Mouse (Mus musculus) neutrophil, adult 83 days (primary cell): ENCODE data around the gene Gm3045. TPM values are rescaled to one million over a fixed set of nuclear protein-coding genes. Genes with fewer than 3 reads are reported as not detected.

Experiments used
- total RNA-seq, 2 experiments: library from RNA; stranded (reverse); gene quantifications; one replicate each; pipeline ENCODE4 v1.2.4; 2023

The Gm3045 gene
- total RNA-seq = not detected

GRCm38 (mm10) chr13:56426365-56426764 lies at the start of gene Gm3045:
Gene Gm3045 (plus strand): TSS chr13:56426594.

GRCm38 (mm10) chr13:56438211-56439075 lies 12.0 kb downstream of the Gm3045 start, which contains the start of gene Slc25a48:
Gene Slc25a48 (plus strand): TSS chr13:56438355.

GRCm38 (mm10) chr13:56482146-56482545 lies 55.8 kb downstream of the Gm3045 start, which contains the start of gene Il9:
Gene Il9 (minus strand): TSS chr13:56482246.

Other genes with a start within 250 kb of the Gm3045 start
- gene Tifab, start 247.7 kb upstream of the Gm3045 start, total RNA-seq = 10 to 100 TPM; 75.8 to 87.3 TPM
- gene Neurog1, start 174.4 kb upstream of the Gm3045 start, total RNA-seq = not detected
- not detected for gene Cxcl14, start 130.0 kb upstream of the Gm3045 start, total RNA-seq
- gene Slc25a48, start 11.8 kb downstream of the Gm3045 start, total RNA-seq = not detected
- not detected for gene Il9, start 55.7 kb downstream of the Gm3045 start, total RNA-seq
- gene Fbxl21, start 95.9 kb downstream of the Gm3045 start, total RNA-seq = under 1 TPM in 1 of 2 experiments, not detected in 1; 0.40 TPM
- not detected for gene Lect2, start 121.9 kb downstream of the Gm3045 start, total RNA-seq
- gene Tgfbi, start 182.9 kb downstream of the Gm3045 start, total RNA-seq = 100 to 1,000 TPM; 354 to 422 TPM